Mouse (Mus musculus) lung, embryonic 15.5 days (tissue): Measurements from ENCODE around the gene Tmem120b. TPM values are rescaled to one million over a fixed set of nuclear protein-coding genes. Genes with fewer than 3 reads are reported as not detected.
"Not testable (repeated sequence)": the region's sequence is repeated elsewhere in the genome, so short reads cannot be mapped to it uniquely, and the experiment has no call there.

Experiments used
- ATAC-seq: fragments of 200-750 bp; cut with Nextera tagmentation; 2 replicates; pipeline ENCODE4 v1.8.0; 2017; ENCODE audit warnings: moderate number of reproducible peaks, borderline replicate concordance; ENCODE audit not compliant: low FRiP score, low TSS enrichment; ENCODE audit errors: extremely low read depth
- H3K27ac ChIP-seq: fragments of 300-500 bp; sonication (generic); 2 replicates; pipeline ENCODE4 v1.5.1; 2015; ENCODE audit warnings: moderate library complexity, mild to moderate bottlenecking, inconsistent platforms
- H3K27me3 ChIP-seq: fragments of 300-500 bp; sonication (generic); 2 replicates; pipeline ENCODE4 v1.6.1; 2015; ENCODE audit warnings: inconsistent platforms
- H3K36me3 ChIP-seq: fragments of 300-500 bp; sonication (generic); 2 replicates; pipeline ENCODE4 v1.6.1; 2015; ENCODE audit warnings: inconsistent platforms
- H3K4me1 ChIP-seq: fragments of 300-500 bp; sonication (generic); 2 replicates; pipeline ENCODE4 v1.6.1; 2015; ENCODE audit warnings: inconsistent platforms
- H3K4me2 ChIP-seq: fragments of 300-500 bp; sonication (generic); 2 replicates; pipeline ENCODE4 v1.6.1; 2015; ENCODE audit warnings: inconsistent platforms, mild to moderate bottlenecking, moderate library complexity
- H3K4me3 ChIP-seq: fragments of 300-500 bp; sonication (generic); 2 replicates; pipeline ENCODE4 v1.5.1; 2015; ENCODE audit warnings: mild to moderate bottlenecking, inconsistent platforms
- H3K9ac ChIP-seq: fragments of 300-500 bp; sonication (generic); 2 replicates; pipeline ENCODE4 v1.6.1; 2015; ENCODE audit warnings: inconsistent platforms
- H3K9me3 ChIP-seq: fragments of 300-500 bp; sonication (generic); 2 replicates; pipeline ENCODE4 v1.6.1; 2016; ENCODE audit warnings: inconsistent platforms
- WGBS: fragments of 180-500 bp; shearing (Covaris S2); methylation state at CpG from one replicate; pipeline ENCODE4 v1.1.7; 2015; 5-methylcytosine and 5-hydroxymethylcytosine counted together
- polyA plus RNA-seq: library from polyadenylated mRNA; unstranded; fragments of >200 nt; fragmentation: Nextera tagmentation; extraction: Ambion mirVana; gene quantifications from 2 replicates; pipeline ENCODE4 v1.2.1, GENCODE M21; 2015

The Tmem120b gene
- polyA plus RNA-seq, 1 experiment from 2014 or later = 14.0 TPM

DNA sequence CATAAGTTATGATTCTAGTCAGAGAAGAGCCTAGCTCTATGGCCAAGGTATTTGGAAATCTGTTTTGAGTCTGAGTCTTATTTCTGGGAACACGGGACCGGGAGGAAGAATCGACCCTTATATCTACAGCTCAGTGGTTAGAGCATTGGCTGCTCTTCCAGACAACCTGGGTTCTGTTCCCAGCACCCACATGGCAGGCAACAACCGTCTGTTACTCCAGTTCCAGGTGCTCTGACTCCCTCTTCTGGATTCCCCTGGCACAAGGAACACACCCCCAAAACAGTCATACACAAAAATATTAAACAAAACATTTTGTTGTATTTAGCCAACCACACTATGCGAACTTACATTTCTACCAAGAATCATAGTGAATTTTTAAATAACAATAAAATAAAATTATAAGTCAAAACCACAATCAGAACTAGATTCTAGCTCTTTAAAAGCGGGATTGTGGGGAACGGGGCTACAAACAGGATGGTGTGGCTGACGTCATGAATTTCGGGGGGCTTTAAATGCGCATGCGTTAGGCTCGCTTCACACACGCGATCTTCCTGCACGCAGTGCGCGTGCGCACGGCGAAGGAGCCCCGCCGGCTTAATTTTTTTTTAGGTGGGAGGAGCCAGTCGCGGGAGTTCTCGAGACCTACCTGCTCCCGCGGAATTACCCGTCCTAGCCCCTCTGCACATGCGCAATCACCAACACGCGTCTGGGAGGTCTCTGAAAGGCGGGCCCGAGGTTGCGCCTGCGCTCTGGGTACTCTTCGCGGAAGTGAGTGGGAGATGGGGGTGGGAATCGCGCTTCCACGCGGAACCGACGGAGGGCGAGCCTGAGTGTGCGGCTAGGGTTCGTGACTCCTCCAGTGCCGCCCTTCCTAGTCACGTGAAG, 10.6 kb upstream of the Tmem120b start:
- peak; percentile 98 for ATAC-seq
- Histone ChIP-seq H3K27me3 (no peaks in the 10 kb centered on the region), H3K27ac (peak overlapping the region; percentile 34; the same call in 1 of the 2 replicates), H3K9ac (peak overlapping the region; percentile 47), H3K4me1 (peaks cover 15% of the 10 kb centered on the region), H3K9me3 (no peaks in the 10 kb centered on the region), H3K4me2 (peak overlapping the region; percentile 56), H3K36me3 (no peaks in the 10 kb centered on the region), H3K4me3 (peak overlapping the region; percentile 45)
- WGBS = 7% methylated on average over 48 of the region's 48 CpGs

DNA sequence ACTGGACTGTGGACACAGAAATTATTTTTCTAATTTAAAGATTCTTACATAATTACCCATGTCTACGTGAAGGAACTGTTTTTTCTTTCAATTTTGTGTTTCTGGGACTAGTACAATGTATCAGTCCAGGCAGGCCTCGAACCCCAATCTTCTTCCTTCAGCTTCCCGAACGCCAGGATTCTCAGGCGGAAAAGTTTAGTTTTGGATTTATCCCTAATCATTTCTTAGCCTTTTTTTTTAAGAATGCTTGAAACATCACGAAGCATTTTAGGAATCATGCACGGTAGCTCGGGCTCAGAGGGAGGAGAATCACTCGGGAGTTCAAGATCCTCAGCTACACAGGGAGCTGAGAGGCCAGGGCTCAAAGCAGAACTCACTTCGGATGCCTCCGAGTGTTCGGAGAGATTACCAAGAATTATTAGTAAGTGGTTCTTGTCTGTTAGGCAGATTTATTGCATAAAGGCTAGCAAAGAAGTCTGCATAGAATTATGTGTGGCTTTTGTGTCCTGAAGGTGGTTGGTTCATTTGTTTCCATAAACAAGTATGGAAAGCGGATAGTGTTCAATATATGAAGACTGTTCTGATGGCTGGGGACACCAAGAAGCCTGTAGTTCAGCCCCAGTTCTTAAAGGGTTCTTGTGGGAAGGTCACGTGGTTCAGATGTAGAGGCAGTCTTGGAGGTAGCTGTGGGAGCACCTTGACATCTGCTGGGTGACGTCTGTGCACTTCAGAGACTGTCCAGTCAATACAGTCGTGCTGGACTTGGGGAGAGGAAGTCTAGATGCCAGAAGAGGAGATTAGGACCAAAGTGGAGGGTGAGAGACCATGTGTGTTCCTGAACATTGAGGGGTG, 9.7 kb upstream of the Tmem120b start:
- no peak for ATAC-seq
- Histone ChIP-seq H3K27me3 (no peaks in the 10 kb centered on the region), H3K9ac (peak overlapping the region; percentile 47), H3K27ac (peak overlapping the region; percentile 34; the same call in 1 of the 2 replicates), H3K4me2 (peak overlapping the region; percentile 56), H3K36me3 (no peaks in the 10 kb centered on the region), H3K9me3 (no peaks in the 10 kb centered on the region), H3K4me3 (peak overlapping the region; percentile 45), H3K4me1 (peaks cover 15% of the 10 kb centered on the region)
- WGBS = 36% methylated on average over 16 of the region's 16 CpGs

DNA sequence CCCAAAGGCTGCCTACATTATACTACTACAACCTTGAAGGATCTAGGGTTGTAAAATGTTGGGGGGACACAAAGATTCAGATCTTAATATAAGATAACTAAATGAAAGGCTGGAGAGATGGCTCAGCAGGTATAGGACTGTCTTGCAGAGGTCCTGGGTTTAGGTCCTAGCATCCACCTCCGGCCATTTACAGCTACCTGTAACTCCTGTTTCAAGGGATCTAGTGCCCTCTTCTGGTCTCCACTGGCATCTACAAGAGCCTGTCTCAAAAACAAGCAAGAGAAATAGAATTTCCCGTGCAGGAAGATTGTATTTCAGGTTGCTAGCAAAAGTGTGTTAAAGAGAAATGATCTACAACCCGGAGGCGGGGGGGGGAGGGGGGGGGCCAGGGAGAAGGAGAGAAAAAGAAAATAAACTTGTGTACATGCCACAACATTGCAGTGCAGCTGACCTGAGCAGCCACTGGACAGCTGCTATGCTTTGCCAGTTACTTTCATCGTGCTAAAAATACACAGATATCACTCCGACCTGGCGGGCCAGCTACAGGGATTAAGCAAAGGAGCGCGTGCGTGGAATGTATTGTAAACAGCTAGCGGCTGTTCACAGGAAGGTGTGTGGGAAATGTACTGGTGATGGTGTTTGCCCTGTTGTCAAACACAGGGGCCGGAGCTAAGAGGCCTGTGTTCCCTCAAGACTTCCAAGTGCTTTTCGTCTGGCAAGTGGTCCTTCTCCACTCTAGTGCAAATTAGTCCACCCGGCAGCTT, 8.3 kb upstream of the Tmem120b start:
- H3K36me3 ChIP-seq = no peaks in the 10 kb centered on the region
- H3K4me1 ChIP-seq = peaks cover 15% of the 10 kb centered on the region
- no peak for ATAC-seq
- H3K27ac ChIP-seq = peak overlapping the region; percentile 17; the same call in 1 of the 2 replicates
- no peaks in the 10 kb centered on the region for H3K9me3 ChIP-seq
- WGBS = 6% methylated on average over 14 of the region's 14 CpGs
- no peak overlapping the region for H3K4me3 ChIP-seq
- H3K4me2 ChIP-seq = no peak overlapping the region
- H3K9ac ChIP-seq = peak overlapping the region; percentile 3; the same call in 1 of the 2 replicates
- no peaks in the 10 kb centered on the region for H3K27me3 ChIP-seq

DNA sequence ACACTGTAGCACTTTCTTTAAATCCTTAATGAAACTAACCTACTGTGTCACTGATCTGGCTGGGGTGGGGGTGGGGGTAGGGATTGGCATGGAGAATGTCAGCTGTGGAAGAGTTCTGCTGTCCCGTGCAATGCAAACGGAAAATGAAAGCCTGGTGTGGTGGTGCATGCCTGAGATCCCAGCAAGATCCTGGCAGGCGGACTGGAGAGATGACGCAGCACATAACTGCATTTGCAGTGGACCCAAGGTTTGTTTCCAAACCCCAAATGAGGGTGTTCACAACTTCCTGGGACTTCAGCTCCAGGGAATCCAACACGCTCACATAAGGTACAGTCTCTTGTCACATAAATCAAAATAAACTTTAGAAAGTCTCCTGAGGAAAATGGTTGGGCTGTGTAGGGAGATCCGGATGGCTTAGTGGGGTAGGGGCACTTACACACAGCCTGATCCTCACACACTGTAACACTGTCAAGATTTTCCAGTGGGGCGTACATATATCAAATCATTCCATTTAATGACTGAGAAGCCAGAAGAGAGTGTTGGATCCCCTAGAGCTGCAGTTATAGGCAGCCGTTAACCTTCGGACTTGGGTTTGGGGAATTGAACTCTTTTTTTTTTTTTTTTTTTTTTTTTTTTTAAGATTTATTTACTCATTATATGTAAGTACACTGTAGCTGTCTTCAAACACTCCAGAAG, 7.4 kb upstream of the Tmem120b start:
- Histone ChIP-seq H3K4me2 (no peak overlapping the region), H3K9ac (no peak overlapping the region), H3K27ac (0 out of 2 replicates have a peak overlapping the region, but pooled peaks have one; percentile 17), H3K9me3 (no peaks in the 10 kb centered on the region), H3K4me3 (no peak overlapping the region), H3K27me3 (no peaks in the 10 kb centered on the region), H3K4me1 (peaks cover 15% of the 10 kb centered on the region), H3K36me3 (no peaks in the 10 kb centered on the region)
- ATAC-seq = no peak
- WGBS = 62% methylated on average over 9 of the region's 9 CpGs

DNA sequence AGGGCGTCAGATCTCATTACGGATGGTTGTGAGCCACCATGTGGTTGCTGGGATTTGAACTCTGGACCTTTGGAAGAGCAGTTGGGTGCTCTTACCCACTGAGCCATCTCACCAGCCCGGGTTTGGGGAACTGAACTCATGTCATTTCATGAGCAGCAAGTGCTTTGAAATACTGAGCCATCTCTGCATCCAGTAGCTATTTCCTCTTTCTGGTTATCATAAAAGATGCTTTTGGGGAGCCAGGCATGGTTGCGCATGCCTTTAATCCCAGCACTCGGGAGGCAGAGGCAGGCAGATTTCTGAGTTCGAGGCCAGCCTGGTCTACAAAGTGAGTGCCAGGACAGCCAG, 6.8 kb upstream of the Tmem120b start:
- ATAC-seq, H3K4me2 ChIP-seq, H3K36me3 ChIP-seq, H3K9ac ChIP-seq, H3K4me3 ChIP-seq, H3K27me3 ChIP-seq, H3K9me3 ChIP-seq, H3K27ac ChIP-seq: not testable (repeated sequence)
- 67% methylated on average over 6 of the region's 6 CpGs for WGBS
- peaks cover 15% of the 10 kb centered on the region for H3K4me1 ChIP-seq

DNA sequence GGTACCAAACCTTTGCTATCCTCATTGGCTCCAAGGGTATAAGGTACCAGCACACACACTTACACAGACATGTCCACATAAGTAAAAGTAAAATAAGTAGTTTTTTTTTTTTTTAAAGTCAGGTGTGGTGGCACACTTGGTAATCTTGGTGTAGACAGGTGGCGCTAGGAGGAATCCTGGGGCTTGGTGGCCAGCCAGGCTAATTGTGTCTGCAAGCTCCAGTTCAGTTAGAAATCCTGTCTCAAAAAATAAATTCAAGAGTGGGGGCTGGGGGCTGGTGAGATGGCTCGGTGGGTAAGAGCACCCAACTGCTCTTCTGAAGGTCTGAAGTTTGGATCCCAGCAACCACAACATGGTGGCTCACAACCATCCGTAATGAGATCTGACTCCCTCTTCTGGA, 5.1 kb upstream of the Tmem120b start:
- no peak overlapping the region for H3K4me3 ChIP-seq

DNA sequence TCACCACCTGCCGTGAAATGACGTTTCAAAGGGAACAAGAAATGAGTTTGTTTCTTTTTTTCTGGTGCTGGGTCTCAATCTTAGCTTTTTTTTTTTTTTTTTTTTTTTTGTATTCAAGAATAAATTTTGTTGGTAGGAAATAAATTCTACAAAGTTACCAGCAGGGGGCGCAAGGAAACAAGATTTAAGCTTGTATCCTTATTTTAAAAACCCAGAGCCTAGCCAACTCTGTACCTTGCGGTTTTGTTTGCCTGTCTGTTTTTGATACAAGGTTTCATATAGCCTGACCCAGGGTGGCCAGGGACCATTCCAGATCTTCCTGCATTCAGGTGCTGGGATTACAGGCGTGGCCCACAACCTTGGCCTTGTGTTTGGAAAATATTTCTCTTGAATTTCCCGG, 4.0 kb upstream of the Tmem120b start:
- Histone ChIP-seq H3K27ac (no peak overlapping the region), H3K4me2 (no peak overlapping the region), H3K9ac (no peak overlapping the region), H3K4me3 (no peak overlapping the region), H3K9me3 (no peaks in the 10 kb centered on the region), H3K27me3 (no peaks in the 10 kb centered on the region), H3K36me3 (no peaks in the 10 kb centered on the region), H3K4me1 (peaks cover 13% of the 10 kb centered on the region; the same call in 1 of the 2 replicates)
- 26% methylated on average over 6 of the region's 6 CpGs for WGBS
- ATAC-seq = no peak

More for the DNA sequence above, 5.1 kb upstream of the Tmem120b start:
- H3K4me1 ChIP-seq = peaks cover 19% of the 10 kb centered on the region
- 85% methylated on average over 3 of the region's 3 CpGs for WGBS
- H3K4me2 ChIP-seq = no peak overlapping the region
- no peak overlapping the region for H3K27ac ChIP-seq
- H3K9ac ChIP-seq = no peak overlapping the region
- H3K27me3 ChIP-seq = no peaks in the 10 kb centered on the region
- no peaks in the 10 kb centered on the region for H3K9me3 ChIP-seq
- no peaks in the 10 kb centered on the region for H3K36me3 ChIP-seq
- no peak for ATAC-seq

DNA sequence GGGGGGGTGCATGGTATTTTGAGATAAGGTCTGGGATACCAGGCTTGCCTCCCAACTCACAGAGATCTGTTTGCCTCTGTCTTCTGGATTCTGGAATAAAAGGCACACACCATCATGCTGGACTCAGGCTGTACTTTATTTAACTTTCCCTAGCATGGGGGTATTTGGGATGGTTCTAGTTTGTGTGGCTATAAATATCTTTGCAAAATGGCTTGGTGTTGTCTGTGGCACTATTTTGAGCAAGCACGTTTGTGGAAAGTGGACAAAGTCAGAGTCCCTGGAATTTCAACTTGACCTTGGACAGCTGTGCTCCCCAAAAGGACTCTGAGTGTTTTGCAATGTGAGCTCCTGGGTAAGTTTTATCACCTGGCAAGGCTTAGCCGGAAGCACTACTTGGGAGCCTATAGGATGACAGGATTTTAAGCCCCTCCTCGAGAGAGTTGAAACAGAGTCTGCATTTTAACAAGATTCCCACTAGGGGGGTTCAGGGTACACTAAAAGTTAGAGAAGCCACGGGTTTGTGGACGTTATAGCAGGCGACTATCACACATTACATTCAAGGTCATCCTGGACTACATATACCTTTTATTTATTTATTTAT, 720 bp upstream of the Tmem120b start:
- Histone ChIP-seq H3K27me3 (no peaks in the 10 kb centered on the region), H3K4me1 (0 out of 2 replicates have a peak, but pooled peaks cover 4% of the 10 kb centered on the region), H3K4me3 (no peak overlapping the region), H3K4me2 (0 out of 2 replicates have a peak overlapping the region, but pooled peaks have one; percentile 3), H3K9me3 (no peaks in the 10 kb centered on the region), H3K9ac (no peak overlapping the region), H3K36me3 (no peaks in the 10 kb centered on the region), H3K27ac (no peak overlapping the region; the same call in 1 of the 2 replicates)
- 7% methylated on average over 6 of the region's 6 CpGs for WGBS
- ATAC-seq = peak; percentile 71; the same call in 1 of the 2 replicates

DNA sequence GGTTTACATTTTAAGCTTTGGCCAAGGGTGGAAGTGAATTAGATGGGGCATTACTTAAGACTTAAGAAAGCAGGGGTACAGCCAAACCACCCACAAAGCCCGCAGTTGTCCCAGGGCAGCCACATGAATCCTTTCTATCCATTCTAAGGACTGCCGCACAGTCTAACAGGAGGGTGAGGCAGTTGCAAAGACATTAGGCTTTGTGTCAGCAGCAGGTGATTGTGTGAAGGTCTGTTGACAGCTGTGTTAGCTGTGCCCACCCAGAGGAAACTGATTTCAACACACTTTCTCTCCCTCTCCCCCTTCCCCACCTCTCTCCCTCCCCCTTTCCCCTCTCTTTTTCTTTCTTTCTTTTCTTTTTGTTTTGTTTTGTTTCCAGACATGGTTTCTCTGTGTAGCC, 499 bp downstream of the Tmem120b start:
- Histone ChIP-seq H3K9me3 (no peaks in the 10 kb centered on the region), H3K4me3 (no peak overlapping the region), H3K27ac (no peak overlapping the region), H3K4me1 (0 out of 2 replicates have a peak, but pooled peaks cover 4% of the 10 kb centered on the region), H3K4me2 (no peak overlapping the region), H3K36me3 (no peaks in the 10 kb centered on the region), H3K27me3 (no peaks in the 10 kb centered on the region), H3K9ac (no peak overlapping the region)
- ATAC-seq = no peak
- WGBS = 92% methylated on average over 2 of the region's 2 CpGs

DNA sequence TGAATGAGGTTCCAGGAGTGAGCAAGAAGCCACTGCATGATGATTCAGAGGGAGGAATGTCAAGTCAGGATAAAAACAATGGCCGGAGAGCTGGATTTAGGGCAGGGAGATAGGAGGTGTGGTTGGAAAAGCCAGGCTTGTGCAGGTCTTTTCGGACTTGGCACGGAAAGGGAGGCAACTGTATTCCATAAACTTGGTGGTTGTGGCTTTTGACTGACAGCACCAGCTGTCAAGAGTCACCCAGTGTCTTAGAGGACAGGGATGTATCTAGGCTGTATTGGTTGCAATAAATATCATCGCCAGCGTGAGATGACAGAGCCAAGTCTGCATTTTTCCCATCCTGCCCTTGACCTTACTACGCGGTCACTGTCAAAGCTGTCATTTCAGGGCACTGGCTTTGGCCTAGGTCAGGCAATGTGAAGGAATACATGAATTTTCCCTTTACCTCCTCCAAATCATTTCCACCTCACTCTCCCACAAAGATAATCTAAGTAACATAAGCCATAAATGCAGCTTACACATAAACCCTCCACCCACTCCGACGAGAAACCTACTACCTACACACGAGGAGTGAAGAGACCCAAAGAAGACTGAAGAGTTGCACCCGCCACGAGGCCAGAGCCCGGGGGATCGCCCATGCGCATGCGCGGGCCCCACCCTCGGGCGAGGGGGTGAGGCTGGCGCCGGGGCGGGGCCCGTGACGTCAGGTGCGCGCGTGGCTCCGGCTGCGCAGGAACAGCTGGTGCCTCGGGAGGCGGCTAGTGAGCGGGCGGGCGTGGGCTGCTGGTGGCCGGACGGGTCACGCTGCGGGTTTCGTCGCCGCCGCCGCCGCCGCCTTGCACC, 7.6 kb downstream of the Tmem120b start:
- peak overlapping the region; percentile 98 for H3K4me2 ChIP-seq
- 12% methylated on average over 45 of the region's 45 CpGs for WGBS
- no peaks in the 10 kb centered on the region for H3K9me3 ChIP-seq
- no peaks in the 10 kb centered on the region for H3K36me3 ChIP-seq
- peak overlapping the region; percentile 76 for H3K4me3 ChIP-seq
- peak overlapping the region; percentile 74 for H3K9ac ChIP-seq
- peaks cover 23% of the 10 kb centered on the region for H3K4me1 ChIP-seq
- peak; percentile 95 for ATAC-seq
- no peaks in the 10 kb centered on the region for H3K27me3 ChIP-seq
- H3K27ac ChIP-seq = peak overlapping the region; percentile 66
